Mouse (Mus musculus) G1E (cell line): ENCODE measurements around the gene Palm2.

ENCODE experiments used
- CTCF ChIP-seq: IDR thresholded peaks from 2 replicates; pipeline ENCODE4 v1.5.1; 2012; ENCODE audit warnings: low read depth, low read length, inconsistent platforms, mixed read lengths
- GATA1 ChIP-seq: IDR thresholded peaks from 2 replicates; pipeline ENCODE4 v1.6.1; 2012; ENCODE audit warnings: borderline replicate concordance, low read length, inconsistent platforms, mixed read lengths
- TAL1 ChIP-seq: conservative IDR thresholded peaks from 2 replicates; pipeline ENCODE4 v1.6.1; 2012; ENCODE audit warnings: low read depth, low read length, inconsistent platforms, mixed read lengths

- TF ChIP-seq CTCF, result no peak
- no peak for TF ChIP-seq GATA1
- no peak for TF ChIP-seq TAL1
Measured at GRCm38 (mm10) chr4:57660470-57660869, 226.4 kb downstream of the Palm2 start.
